Mouse (Mus musculus): ENCODE results near the gene Golga7b. TPM values are rescaled to one million over a fixed set of nuclear protein-coding genes. Genes with fewer than 3 reads are reported as not detected.
A peak's percentile ranks its signal among the peaks of the same experiment; 100 is the strongest.

Gene Golga7b
- polyA plus RNA-seq, 2 experiments from 2014 or later, result not detected

GRCm38 (mm10) chr19:42305746-42306145 is 58.4 kb downstream of the Golga7b start:
- no peak for ATAC-seq

- peak; percentile 72 for ATAC-seq
Observed at GRCm38 (mm10) chr19:42306202-42306601, 58.8 kb downstream of the Golga7b start.

- ATAC-seq, result no peak
Observed at GRCm38 (mm10) chr19:42307019-42307418, 59.6 kb downstream of the Golga7b start.

GRCm38 (mm10) chr19:42308931-42309330 is 61.6 kb downstream of the Golga7b start:
- no peak for ATAC-seq

- ATAC-seq, result no peak
Observed at GRCm38 (mm10) chr19:42311332-42311731, 64.0 kb downstream of the Golga7b start.

GRCm38 (mm10) chr19:42312191-42312590 is 64.8 kb downstream of the Golga7b start:
- no peak for ATAC-seq

GRCm38 (mm10) chr19:42315070-42315679 is 67.8 kb downstream of the Golga7b start:
- no peak for ATAC-seq

GRCm38 (mm10) chr19:42315914-42316313 is 68.5 kb downstream of the Golga7b start:
- ATAC-seq, result no peak

- no peak for ATAC-seq
Observed at GRCm38 (mm10) chr19:42316525-42316924, 69.2 kb downstream of the Golga7b start.

GRCm38 (mm10) chr19:42316998-42317397 is 69.6 kb downstream of the Golga7b start:
- ATAC-seq, result no peak

GRCm38 (mm10) chr19:42317648-42318425 is 70.5 kb downstream of the Golga7b start:
- ATAC-seq, result no peak

Other genes with a start within 250 kb of the Golga7b start
- gene Ankrd2, start 211.6 kb upstream of the Golga7b start, polyA plus RNA-seq (2017; shearing (Covaris generic)), result not detected
- not detected for gene Hoga1, start 202.0 kb upstream of the Golga7b start, polyA plus RNA-seq (2017; shearing (Covaris generic))
- gene 4933411K16Rik, start 195.3 kb upstream of the Golga7b start, polyA plus RNA-seq (2017; shearing (Covaris generic)), result not detected
- gene Morn4, start 161.2 kb upstream of the Golga7b start, polyA plus RNA-seq (2017; shearing (Covaris generic)), result not detected
- gene Pi4k2a, start 157.1 kb upstream of the Golga7b start, polyA plus RNA-seq (2017; shearing (Covaris generic)), result 10 to 100 TPM in 1 of 2 experiments, 1 to 10 TPM in 1; 8.1 to 12.4 TPM
- 1 to 10 TPM; 9.2 to 9.7 TPM for gene Avpi1, start 118.5 kb upstream of the Golga7b start, polyA plus RNA-seq (2017; shearing (Covaris generic))
- gene Marveld1, start 100.2 kb upstream of the Golga7b start, polyA plus RNA-seq (2017; shearing (Covaris generic)), result 1 to 10 TPM; 5.7 to 6.5 TPM
- 10 to 100 TPM; 13.9 to 15.2 TPM for gene Zfyve27, start 83.6 kb upstream of the Golga7b start, polyA plus RNA-seq (2017; shearing (Covaris generic))
- not detected for gene Sfrp5, start 45.3 kb upstream of the Golga7b start, polyA plus RNA-seq (2017; shearing (Covaris generic))
- not detected for gene Crtac1, start 184.2 kb downstream of the Golga7b start, polyA plus RNA-seq (2017; shearing (Covaris generic))